Mouse (Mus musculus): ENCODE measurements at regions not wholly inside any gene's neighbourhood (a gene's known extent, or its start where the extent isn't known, plus 50 kb on each side); places are given as distances from the start of the nearest gene placed in this dataset.

DNA sequence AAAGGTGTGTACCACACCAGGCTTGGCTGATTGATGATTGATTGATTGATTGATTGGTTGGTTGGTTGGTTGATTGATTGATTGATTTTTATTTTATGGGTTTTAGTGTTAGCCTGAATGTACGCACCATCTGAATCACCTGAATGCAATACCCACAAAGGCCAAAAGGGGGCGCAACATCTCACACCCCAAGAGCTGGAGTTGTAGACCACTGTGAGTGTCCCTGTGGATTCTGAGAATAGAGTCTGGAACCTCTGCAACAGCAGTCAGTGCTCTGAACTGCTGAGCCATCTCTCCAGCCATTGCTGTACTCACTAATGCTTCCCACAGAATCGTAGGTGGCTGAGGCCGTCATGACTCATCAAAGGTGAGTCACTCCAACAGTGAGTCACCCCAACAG, 109.4 kb upstream of the Foxb1 start:
- H3K4me3 ChIP-seq (ENCODE audit: low read depth, low read length): no peak overlapping the region
- DNase-seq (ENCODE audit: low spot score): no peak
- no peaks in the 10 kb centered on the region for H3K9me3 ChIP-seq (ENCODE audit: control insufficient read depth, low read length)
- no peak overlapping the region for H3K4me2 ChIP-seq
- no peak for ATAC-seq (replicated peaks; ENCODE audit: low FRiP score)
- H3K27me3 ChIP-seq (replicated peaks; ENCODE audit: control insufficient read depth, insufficient read depth, low read length): no peaks in the 10 kb centered on the region
- no peaks in the 10 kb centered on the region for H3K36me3 ChIP-seq (ENCODE audit: control insufficient read depth, insufficient read depth, low read length)
- H3K4me1 ChIP-seq (replicated peaks; ENCODE audit: control insufficient read depth, insufficient read depth, low read length): no peaks in the 10 kb centered on the region
- 73% methylated on average over 4 of the region's 4 CpGs for WGBS
- no peak overlapping the region for H3K27ac ChIP-seq (ENCODE audit: low read depth, low read length)
- H3K9ac ChIP-seq (ENCODE audit: low read depth, low read length): no peak overlapping the region

DNA sequence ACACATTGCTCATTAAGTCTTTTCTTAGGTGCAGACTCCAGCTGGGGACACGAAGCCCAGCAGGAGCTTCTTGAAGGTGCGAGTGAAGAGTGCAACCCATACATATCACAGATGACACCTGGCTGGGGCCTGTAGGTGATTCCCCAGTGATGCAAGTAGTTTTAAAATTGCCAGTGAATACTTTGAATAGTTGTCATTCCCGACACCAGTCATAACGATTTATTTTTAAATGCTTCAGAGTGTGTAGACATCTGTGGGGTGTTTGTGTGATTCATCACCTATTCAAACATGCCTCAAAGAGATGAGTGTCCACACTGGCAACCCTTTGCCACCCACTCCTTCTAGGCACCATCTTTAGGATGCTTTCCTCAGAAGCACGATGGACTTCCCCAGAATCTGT, 102.9 kb upstream of the Bnip2 start:
- Histone ChIP-seq H3K36me3 (ENCODE audit: control insufficient read depth, insufficient read depth, low read length) (no peaks in the 10 kb centered on the region), H3K4me1 (replicated peaks; ENCODE audit: control insufficient read depth, insufficient read depth, low read length) (no peaks in the 10 kb centered on the region), H3K9me3 (ENCODE audit: control insufficient read depth, low read length) (no peaks in the 10 kb centered on the region), H3K4me3 (ENCODE audit: low read depth, low read length) (no peak overlapping the region), H3K27me3 (replicated peaks; ENCODE audit: control insufficient read depth, insufficient read depth, low read length) (no peaks in the 10 kb centered on the region), H3K27ac (ENCODE audit: low read depth, low read length) (no peak overlapping the region), H3K4me2 (no peak overlapping the region), H3K9ac (ENCODE audit: low read depth, low read length) (no peak overlapping the region)
- ATAC-seq (replicated peaks; ENCODE audit: low FRiP score): no peak
- DNase-seq (ENCODE audit: low spot score): no peak
- WGBS: 69% methylated on average over 5 of the region's 5 CpGs

- WGBS: 60% methylated on average over 10 of the region's 10 CpGs
- Histone ChIP-seq H3K27me3 (replicated peaks; ENCODE audit: control insufficient read depth, insufficient read depth, low read length) (peaks cover 8% of the 10 kb centered on the region; the same call in 1 of the 2 replicates), H3K9ac (ENCODE audit: low read depth, low read length) (no peak overlapping the region), H3K27ac (ENCODE audit: low read depth, low read length) (no peak overlapping the region), H3K4me2 (no peak overlapping the region), H3K4me3 (ENCODE audit: low read depth, low read length) (no peak overlapping the region), H3K36me3 (ENCODE audit: control insufficient read depth, insufficient read depth, low read length) (no peaks in the 10 kb centered on the region), H3K4me1 (replicated peaks; ENCODE audit: control insufficient read depth, insufficient read depth, low read length) (no peaks in the 10 kb centered on the region), H3K9me3 (ENCODE audit: control insufficient read depth, low read length) (no peaks in the 10 kb centered on the region)
- ATAC-seq (replicated peaks; ENCODE audit: low FRiP score) (no peak), DNase-seq (ENCODE audit: low spot score) (no peak)
Measured at GRCm38 (mm10) chr9:69898016-69898415, 91.2 kb upstream of the Bnip2 start.

DNA sequence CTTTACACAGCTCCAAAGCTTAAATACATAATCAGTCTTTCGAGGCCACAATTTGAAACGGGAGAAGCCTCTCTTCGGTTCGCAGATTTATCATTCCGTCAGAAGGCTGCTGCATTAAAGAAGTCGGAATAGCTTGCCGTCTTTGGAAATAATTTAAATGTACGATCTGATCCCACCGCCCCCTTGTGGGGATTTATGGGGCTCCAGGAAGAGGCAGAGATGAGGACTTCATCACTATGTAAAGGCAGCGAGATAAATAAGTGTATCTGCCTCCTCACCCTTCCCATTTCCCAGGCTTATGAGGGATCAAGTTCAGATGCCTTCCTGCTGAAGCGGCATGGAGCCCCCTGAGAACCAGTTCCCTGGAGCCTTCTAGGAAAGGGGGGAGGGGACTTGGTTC, 89.9 kb upstream of the Bnip2 start:
- Histone ChIP-seq H3K27ac (ENCODE audit: low read depth, low read length) (no peak overlapping the region), H3K4me2 (no peak overlapping the region), H3K4me1 (replicated peaks; ENCODE audit: control insufficient read depth, insufficient read depth, low read length) (no peaks in the 10 kb centered on the region), H3K9ac (ENCODE audit: low read depth, low read length) (no peak overlapping the region), H3K36me3 (ENCODE audit: control insufficient read depth, insufficient read depth, low read length) (no peaks in the 10 kb centered on the region), H3K9me3 (ENCODE audit: control insufficient read depth, low read length) (no peaks in the 10 kb centered on the region), H3K4me3 (ENCODE audit: low read depth, low read length) (no peak overlapping the region), H3K27me3 (replicated peaks; ENCODE audit: control insufficient read depth, insufficient read depth, low read length) (peaks cover 8% of the 10 kb centered on the region; the same call in 1 of the 2 replicates)
- DNase-seq (ENCODE audit: low spot score): no peak
- ATAC-seq (replicated peaks; ENCODE audit: low FRiP score): no peak
- 35% methylated on average over 11 of the region's 11 CpGs for WGBS

- DNase-seq (ENCODE audit: low spot score) (no peak), ATAC-seq (replicated peaks; ENCODE audit: low FRiP score) (no peak)
- Histone ChIP-seq H3K36me3 (ENCODE audit: control insufficient read depth, insufficient read depth, low read length) (no peaks in the 10 kb centered on the region), H3K4me2 (no peak overlapping the region), H3K27ac (ENCODE audit: low read depth, low read length) (no peak overlapping the region), H3K4me3 (ENCODE audit: low read depth, low read length) (no peak overlapping the region), H3K9me3 (ENCODE audit: control insufficient read depth, low read length) (no peaks in the 10 kb centered on the region), H3K9ac (ENCODE audit: low read depth, low read length) (no peak overlapping the region), H3K4me1 (replicated peaks; ENCODE audit: control insufficient read depth, insufficient read depth, low read length) (no peaks in the 10 kb centered on the region), H3K27me3 (replicated peaks; ENCODE audit: control insufficient read depth, insufficient read depth, low read length) (peaks cover 8% of the 10 kb centered on the region; the same call in 1 of the 2 replicates)
- 59% methylated on average over 6 of the region's 6 CpGs for WGBS
Measured at GRCm38 (mm10) chr9:69900871-69901270, 88.4 kb upstream of the Bnip2 start.

DNA sequence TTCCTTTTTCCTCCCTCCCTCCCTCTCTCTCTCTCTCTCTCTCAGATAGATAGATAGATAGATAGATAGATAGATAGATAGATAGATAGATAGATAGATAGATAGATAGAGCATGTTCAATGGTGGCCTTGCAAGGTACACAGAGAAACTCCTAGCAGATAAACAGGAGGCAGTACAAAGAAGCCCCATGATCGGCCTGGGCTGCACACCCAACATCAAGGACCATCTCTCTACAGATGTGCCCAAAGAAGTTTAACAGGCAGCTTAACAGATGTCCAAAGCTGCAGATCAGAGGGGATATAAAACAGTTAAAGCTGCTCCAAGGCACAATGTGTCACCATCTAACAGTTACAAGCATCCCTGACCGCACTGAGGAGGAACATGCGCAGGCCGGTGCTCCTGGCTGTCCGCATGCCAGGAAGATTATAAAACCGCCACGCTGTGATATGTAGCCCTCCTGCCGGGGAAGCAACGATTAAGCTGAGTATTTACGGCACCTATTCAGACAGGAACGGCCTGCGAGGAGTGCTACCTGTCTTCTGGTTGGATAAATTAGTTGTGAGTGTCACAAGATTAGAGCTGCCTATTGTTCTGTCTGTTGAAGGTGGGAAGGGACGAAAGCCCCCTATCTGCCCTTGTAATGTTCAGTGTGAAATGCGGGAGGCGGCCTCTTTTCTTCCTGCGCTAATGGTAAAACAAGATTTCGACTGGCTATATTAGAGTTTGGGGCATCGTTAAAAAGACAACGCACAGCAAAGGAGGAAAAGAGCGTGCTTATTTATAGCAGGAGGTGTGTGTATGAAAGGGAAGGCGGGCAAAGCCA, 81.9 kb upstream of the Bnip2 start:
- no peak overlapping the region for H3K4me2 ChIP-seq

GRCm38 (mm10) chr9:69910621-69911020, 78.6 kb upstream of the Bnip2 start:
- Histone ChIP-seq H3K36me3 (ENCODE audit: control insufficient read depth, insufficient read depth, low read length) (no peaks in the 10 kb centered on the region), H3K4me1 (replicated peaks; ENCODE audit: control insufficient read depth, insufficient read depth, low read length) (no peaks in the 10 kb centered on the region), H3K4me2 (no peak overlapping the region), H3K4me3 (ENCODE audit: low read depth, low read length) (no peak overlapping the region), H3K27me3 (replicated peaks; ENCODE audit: control insufficient read depth, insufficient read depth, low read length) (peaks cover 10% of the 10 kb centered on the region; the same call in 1 of the 2 replicates), H3K9me3 (ENCODE audit: control insufficient read depth, low read length) (no peaks in the 10 kb centered on the region), H3K27ac (ENCODE audit: low read depth, low read length) (no peak overlapping the region), H3K9ac (ENCODE audit: low read depth, low read length) (no peak overlapping the region)
- DNase-seq (ENCODE audit: low spot score) (no peak), ATAC-seq (replicated peaks; ENCODE audit: low FRiP score) (no peak)
- WGBS: 75% methylated on average over 4 of the region's 4 CpGs

More for the DNA sequence above, 81.9 kb upstream of the Bnip2 start:
- 36% methylated on average over 21 of the region's 21 CpGs for WGBS
- H3K9me3 ChIP-seq (ENCODE audit: control insufficient read depth, low read length): no peaks in the 10 kb centered on the region
- H3K4me3 ChIP-seq (ENCODE audit: low read depth, low read length): no peak overlapping the region
- no peak overlapping the region for H3K9ac ChIP-seq (ENCODE audit: low read depth, low read length)
- DNase-seq (ENCODE audit: low spot score): no peak
- H3K36me3 ChIP-seq (ENCODE audit: control insufficient read depth, insufficient read depth, low read length): no peaks in the 10 kb centered on the region
- H3K4me1 ChIP-seq (replicated peaks; ENCODE audit: control insufficient read depth, insufficient read depth, low read length): no peaks in the 10 kb centered on the region
- H3K27me3 ChIP-seq (replicated peaks; ENCODE audit: control insufficient read depth, insufficient read depth, low read length): peaks cover 10% of the 10 kb centered on the region; the same call in 1 of the 2 replicates
- H3K27ac ChIP-seq (ENCODE audit: low read depth, low read length): no peak overlapping the region
- no peak for ATAC-seq (replicated peaks; ENCODE audit: low FRiP score)

DNA sequence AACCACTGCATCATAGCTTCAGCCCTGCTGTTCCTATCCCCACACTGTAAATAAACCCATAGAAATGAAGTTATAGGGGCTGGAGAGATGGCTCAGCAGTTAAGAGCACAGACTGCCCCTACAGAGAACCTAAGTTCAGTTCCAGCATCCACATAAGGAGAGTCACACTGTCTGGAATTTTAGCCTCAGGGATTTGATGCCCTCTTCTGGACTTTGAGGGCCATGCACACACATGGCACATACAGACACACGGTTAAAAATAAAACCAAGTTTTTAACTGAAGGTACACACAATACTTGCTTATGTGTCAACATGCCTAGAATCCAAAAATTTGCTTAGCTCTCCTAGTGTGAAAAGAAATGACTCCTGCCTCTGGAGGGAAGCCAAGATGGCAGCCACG, 61.1 kb upstream of the Bnip2 start:
- H3K4me1 ChIP-seq (replicated peaks; ENCODE audit: control insufficient read depth, insufficient read depth, low read length): no peaks in the 10 kb centered on the region
- no peak overlapping the region for H3K27ac ChIP-seq (ENCODE audit: low read depth, low read length)
- no peaks in the 10 kb centered on the region for H3K9me3 ChIP-seq (ENCODE audit: control insufficient read depth, low read length)
- H3K4me2 ChIP-seq: no peak overlapping the region
- no peaks in the 10 kb centered on the region for H3K36me3 ChIP-seq (ENCODE audit: control insufficient read depth, insufficient read depth, low read length)
- DNase-seq (ENCODE audit: low spot score): no peak
- no peaks in the 10 kb centered on the region for H3K27me3 ChIP-seq (replicated peaks; ENCODE audit: control insufficient read depth, insufficient read depth, low read length)
- 75% methylated on average over 2 of the region's 2 CpGs for WGBS
- ATAC-seq (replicated peaks; ENCODE audit: low FRiP score): no peak
- no peak overlapping the region for H3K9ac ChIP-seq (ENCODE audit: low read depth, low read length)
- no peak overlapping the region for H3K4me3 ChIP-seq (ENCODE audit: low read depth, low read length)

GRCm38 (mm10) chr9:69937863-69938262, 51.4 kb upstream of the Bnip2 start:
- no peak overlapping the region for H3K9ac ChIP-seq (ENCODE audit: low read depth, low read length)
- 67% methylated on average over 3 of the region's 3 CpGs for WGBS
- no peaks in the 10 kb centered on the region for H3K9me3 ChIP-seq (ENCODE audit: control insufficient read depth, low read length)
- no peaks in the 10 kb centered on the region for H3K36me3 ChIP-seq (ENCODE audit: control insufficient read depth, insufficient read depth, low read length)
- H3K27ac ChIP-seq (ENCODE audit: low read depth, low read length): no peak overlapping the region
- no peaks in the 10 kb centered on the region for H3K4me1 ChIP-seq (replicated peaks; ENCODE audit: control insufficient read depth, insufficient read depth, low read length)
- ATAC-seq (replicated peaks; ENCODE audit: low FRiP score) (no peak), DNase-seq (ENCODE audit: low spot score) (no peak)
- H3K27me3 ChIP-seq (replicated peaks; ENCODE audit: control insufficient read depth, insufficient read depth, low read length): no peaks in the 10 kb centered on the region
- H3K4me3 ChIP-seq (ENCODE audit: low read depth, low read length): no peak overlapping the region
- H3K4me2 ChIP-seq: no peak overlapping the region

Measured in liver, embryonic 11.5 days (tissue).